Comparison of ENCODE assay signal across 16 mouse cellular contexts in the genomic region with DNA sequence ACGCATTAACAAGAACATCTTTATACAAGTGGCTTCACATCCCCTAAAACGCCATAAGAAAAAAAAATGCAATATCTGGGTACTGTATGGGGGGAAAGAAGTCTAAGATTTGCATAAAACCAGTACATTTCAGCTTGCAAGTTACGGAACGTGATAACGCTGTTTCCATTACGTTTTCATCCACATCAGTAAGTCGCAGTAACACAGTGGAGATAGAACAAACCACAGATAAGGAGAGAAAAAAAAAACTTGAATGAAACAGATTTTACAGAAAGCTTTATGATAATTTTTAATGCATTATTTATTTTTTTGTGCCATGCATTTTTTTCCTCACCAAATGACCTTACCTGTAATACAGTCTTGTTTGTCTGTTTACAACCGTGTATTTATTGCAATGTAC.
"Had no signal": no experiment of that assay in that cellular context is flagged by ENCODE, and none has a peak within 500 bp of the region (broad histone marks: within the 10 kb centered on the region; RNA-seq: fewer than 3 reads in every experiment).

No protein-coding gene starts in this region.

- H3K9me3 ChIP-seq: neural tube, embryonic 13.5 days; neural tube, embryonic 15.5 days; stomach, embryonic 15.5 days had no signal

- DNase-seq: retina, postnatal 1 day; right cerebral cortex, adult 18-20 months; right cerebral cortex, postnatal 14 days; right cerebral cortex, postnatal 25 days; right cerebral cortex, postnatal 4 days; spleen, adult 18-20 months; thymus, adult 18-20 months; thymus, adult 2 months; thymus, postnatal 14 days; thymus, postnatal 25 days; thymus, postnatal 36 days; thymus, postnatal 4 days had no signal

- H3K4me1 ChIP-seq: neural tube, embryonic 13.5 days; neural tube, embryonic 15.5 days; stomach, embryonic 15.5 days had no signal

- H3K4me2 ChIP-seq: neural tube, embryonic 13.5 days; neural tube, embryonic 15.5 days; stomach, embryonic 15.5 days had no signal

- H3K4me3 ChIP-seq: neural tube, embryonic 13.5 days; neural tube, embryonic 15.5 days; stomach, embryonic 15.5 days had no signal

- H3K9ac ChIP-seq: neural tube, embryonic 13.5 days; neural tube, embryonic 15.5 days; stomach, embryonic 15.5 days had no signal

- H3K27ac ChIP-seq: neural tube, embryonic 13.5 days; neural tube, embryonic 15.5 days; stomach, embryonic 15.5 days; stomach, postnatal 0 days had no signal

- H3K27me3 ChIP-seq: neural tube, embryonic 13.5 days; neural tube, embryonic 15.5 days; stomach, embryonic 15.5 days had no signal
